Mouse (Mus musculus) neural tube, embryonic 15.5 days (tissue): ENCODE measurements at regions not wholly inside any gene's neighbourhood (a gene's known extent, or its start where the extent isn't known, plus 50 kb on each side); places are given as distances from the start of the nearest gene placed in this dataset. TPM values are rescaled to one million over a fixed set of nuclear protein-coding genes. Genes with fewer than 3 reads are reported as not detected.

Experiments used
- microRNA-seq: library from miRNA; unstranded; fragments of <30 nt; microRNA quantifications from one replicate; pipeline ENCODE4, GENCODE M21; 2017

Small RNAs in the stretch of these regions (microRNA-seq; reads per million reads assigned to microRNA genes)
- gene Gm24587 (not detected), gene Mir3966 (not detected)
